Mouse (Mus musculus): ENCODE data around the gene Hist2h2bb. TPM values are rescaled to one million over a fixed set of nuclear protein-coding genes. Genes with fewer than 3 reads are reported as not detected.

Gene Hist2h2bb
- total RNA-seq, 2 experiments from 2014 or later = 1,021 to 11,084 TPM

DNA sequence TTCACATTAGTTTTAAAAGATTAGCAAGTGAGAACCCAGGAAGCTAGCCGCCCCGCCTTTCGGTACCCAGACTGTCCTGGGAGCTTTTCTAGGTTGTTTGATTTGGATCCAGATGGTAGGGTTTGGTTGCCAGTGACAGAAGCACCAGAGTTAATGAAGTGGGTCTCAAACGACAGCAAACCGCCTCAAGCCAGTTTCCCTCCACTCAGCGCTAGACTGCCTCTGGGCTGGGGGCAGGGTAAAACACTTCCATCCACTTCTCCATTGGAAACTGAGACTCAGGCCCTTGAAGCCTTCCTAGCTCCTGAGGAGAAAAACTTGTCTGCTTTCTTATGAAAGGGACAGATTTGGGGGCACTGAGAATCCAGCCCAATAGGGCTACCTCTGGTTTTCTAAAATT, 23.1 kb downstream of the Hist2h2bb start:
- ATAC-seq (replicated peaks; ENCODE audit: low FRiP score, low TSS enrichment, poor library complexity, severe bottlenecking) = no peak

DNA sequence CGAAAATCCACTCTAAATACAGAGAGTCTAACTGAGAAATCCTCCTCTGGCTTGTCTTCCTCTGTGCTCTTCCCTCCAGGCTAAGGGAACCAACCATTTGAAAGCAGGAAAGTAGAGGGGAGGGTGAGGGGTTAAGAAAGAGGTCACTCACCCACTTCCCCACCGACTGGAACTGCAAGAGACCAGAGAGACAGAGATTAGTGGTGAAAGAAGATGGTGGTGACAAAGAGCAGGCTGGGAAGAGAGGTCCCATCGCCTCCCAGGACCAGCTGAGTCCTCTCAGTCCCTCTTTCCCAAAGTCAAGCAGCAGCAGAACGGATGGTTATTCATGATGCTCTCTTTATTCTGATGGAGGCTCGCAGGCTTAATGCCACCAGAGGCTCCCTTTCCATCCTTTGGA, 23.8 kb downstream of the Hist2h2bb start:
- no peak for ATAC-seq (replicated peaks; ENCODE audit: low FRiP score, low TSS enrichment, poor library complexity, severe bottlenecking)

DNA sequence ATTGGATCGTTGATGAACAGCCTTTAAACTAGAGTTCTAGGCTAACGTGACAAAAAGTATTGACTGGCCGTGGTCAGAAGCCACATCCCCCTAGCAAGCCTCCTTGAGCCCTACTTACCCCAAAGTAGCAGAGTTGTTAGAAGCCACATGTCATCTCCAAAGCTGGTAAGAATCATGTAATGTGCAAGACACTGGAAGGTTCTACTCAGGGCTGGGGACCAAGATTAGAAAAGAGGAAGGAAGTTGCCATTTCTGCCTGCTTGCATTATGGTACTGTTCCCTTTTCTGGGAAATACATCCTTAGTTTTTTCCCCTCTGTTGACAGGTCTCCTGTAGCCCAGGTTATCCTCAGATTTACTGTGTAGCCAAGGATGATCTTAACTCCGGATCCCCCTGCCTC, 24.2 kb downstream of the Hist2h2bb start, which contains the start of gene Fcgr1:
Gene Fcgr1, minus strand, starts transcription at position 183 of the 400 bp plus-strand sequence.
- no peak for ATAC-seq (replicated peaks; ENCODE audit: low FRiP score, low TSS enrichment, poor library complexity, severe bottlenecking)

DNA sequence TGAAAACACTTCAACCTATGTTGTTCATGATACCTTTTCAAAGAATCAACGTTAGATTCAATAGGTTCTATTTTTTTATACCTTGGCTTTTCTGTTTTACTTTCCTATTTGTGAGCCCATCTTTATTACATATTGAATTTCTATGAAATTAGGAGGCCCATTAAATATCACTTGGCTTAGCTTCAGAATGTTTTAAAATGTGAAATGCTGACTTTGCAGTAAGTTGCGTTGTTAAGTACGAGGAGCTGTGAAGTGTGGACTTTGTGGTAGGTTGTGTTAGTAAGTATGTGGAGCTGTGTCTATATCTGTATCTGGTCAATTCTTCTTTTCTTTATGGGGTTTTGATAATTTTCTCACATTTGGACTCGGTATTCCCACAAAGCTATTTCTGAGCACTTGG, 28.8 kb downstream of the Hist2h2bb start:
- ATAC-seq (replicated peaks; ENCODE audit: low FRiP score, low TSS enrichment, poor library complexity, severe bottlenecking) = no peak

DNA sequence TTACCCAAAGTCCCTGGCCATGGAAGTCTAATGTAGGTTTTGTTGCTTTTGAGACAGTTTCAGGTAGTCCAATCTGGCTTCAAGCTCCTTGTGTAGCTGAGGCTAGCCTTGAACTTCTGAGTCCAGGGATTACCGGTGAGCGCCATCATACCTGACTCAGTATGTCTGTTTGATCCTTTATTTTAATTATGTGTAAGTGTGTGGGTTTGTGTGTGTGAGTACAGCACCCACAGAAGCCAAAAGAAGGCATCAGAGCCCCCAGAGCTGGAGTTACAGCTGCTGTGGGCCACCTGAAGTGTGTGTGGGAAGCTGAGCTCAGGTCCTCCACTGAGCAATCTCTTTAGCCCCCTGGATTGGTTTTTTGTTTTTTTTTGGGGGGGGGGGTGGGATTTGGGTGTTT, 30.0 kb downstream of the Hist2h2bb start:
- ATAC-seq (replicated peaks; ENCODE audit: low FRiP score, low TSS enrichment, poor library complexity, severe bottlenecking) = no peak

DNA sequence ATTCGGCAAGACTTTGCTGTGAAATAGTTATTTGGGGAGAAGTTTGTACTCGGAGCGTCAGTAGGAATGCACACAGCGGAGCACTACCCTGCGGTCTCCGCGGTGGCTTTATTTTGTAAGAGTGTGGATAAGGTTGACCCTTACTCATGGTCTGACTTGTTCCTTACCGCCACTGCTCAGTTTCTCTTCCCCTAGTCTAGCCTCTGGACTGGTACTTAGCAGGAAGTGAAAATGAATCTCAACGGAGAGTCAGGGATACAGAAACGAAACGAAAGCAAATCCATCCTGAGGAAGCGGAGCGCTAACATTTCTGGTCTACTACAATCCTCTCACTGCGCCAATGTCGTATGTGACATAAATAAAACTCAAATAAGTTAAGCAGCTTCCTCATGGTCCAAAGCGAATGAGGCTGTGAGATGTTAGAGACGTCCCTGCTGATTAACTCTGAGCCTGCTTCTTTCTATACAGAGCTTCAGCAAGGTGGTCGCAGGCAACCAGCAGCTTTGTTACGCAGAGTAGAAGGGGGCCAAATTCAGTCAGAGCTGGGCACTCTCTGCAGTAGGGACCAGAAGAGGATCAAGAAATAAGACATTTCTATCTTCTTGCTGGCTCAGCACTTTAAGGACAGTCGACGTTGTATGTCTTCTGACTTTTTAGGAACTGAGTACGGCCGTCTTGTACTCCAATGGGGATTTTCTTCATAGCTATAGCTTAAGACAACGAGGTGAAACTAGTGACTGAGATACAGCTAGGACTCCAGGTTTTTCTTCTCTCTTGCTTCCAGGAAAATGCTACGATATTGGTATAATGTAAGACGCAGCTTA, 31.4 kb downstream of the Hist2h2bb start:
- no peak for ATAC-seq (replicated peaks; ENCODE audit: low FRiP score, low TSS enrichment, poor library complexity, severe bottlenecking)

DNA sequence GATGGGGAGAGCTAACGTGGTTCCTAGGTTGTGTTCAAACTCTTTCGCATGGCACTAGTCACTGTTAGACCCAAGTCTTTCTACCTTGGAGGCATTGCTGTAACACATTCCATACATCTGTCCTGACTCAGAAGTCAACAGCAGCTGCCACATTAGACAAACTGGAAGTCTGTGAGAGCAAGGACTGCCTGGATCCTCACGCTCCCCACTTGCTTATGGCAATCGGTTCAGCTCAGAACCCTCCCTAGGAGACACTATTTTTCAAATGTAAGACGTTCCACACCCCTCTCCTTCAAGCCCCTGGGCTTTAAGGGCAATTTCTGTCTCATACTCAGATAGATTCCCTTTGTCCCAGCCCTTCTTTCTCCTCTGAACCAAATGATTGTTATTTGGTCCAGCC, 32.5 kb downstream of the Hist2h2bb start:
- ATAC-seq (replicated peaks; ENCODE audit: low FRiP score, low TSS enrichment, poor library complexity, severe bottlenecking) = no peak

DNA sequence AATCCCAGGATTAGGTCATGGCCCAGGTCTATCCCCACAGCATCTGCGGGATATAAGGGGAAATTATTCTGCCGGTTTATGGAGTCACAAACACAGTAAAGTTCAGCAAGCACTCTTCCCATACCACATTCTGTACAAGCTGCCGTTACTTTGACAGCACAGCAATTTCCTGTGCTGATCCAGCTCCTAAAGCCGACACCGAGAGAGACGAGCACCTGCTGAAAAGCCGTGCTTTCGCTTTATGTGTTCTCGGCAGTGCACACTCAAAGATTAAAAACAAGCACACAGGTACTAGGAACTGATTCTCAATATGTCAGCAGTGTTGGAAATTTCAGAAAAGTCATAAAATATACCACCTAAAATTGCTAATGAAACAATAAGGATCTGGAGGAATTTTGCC, 37.0 kb downstream of the Hist2h2bb start:
- ATAC-seq (replicated peaks; ENCODE audit: low FRiP score, low TSS enrichment, poor library complexity, severe bottlenecking) = no peak

DNA sequence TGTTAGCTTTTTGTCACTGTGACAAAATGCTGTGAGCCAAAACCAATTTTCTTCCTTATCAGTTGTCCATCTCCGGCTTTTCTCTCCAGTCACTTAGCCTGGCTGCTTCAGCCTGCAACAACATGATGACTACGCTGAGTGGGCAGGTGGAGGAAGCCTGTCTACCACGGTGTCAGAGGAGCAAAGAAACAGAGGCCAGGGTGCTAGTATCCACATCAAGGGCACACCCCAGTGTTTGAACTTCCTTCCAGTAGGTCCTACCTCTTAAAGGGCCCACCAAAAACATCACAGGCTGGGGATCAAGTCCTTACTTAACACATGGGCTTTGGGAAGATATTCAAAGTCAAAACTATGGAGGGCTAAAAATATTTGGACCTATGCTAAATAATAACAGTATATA, 39.9 kb downstream of the Hist2h2bb start:
- ATAC-seq (replicated peaks; ENCODE audit: low FRiP score, low TSS enrichment, poor library complexity, severe bottlenecking) = no peak

DNA sequence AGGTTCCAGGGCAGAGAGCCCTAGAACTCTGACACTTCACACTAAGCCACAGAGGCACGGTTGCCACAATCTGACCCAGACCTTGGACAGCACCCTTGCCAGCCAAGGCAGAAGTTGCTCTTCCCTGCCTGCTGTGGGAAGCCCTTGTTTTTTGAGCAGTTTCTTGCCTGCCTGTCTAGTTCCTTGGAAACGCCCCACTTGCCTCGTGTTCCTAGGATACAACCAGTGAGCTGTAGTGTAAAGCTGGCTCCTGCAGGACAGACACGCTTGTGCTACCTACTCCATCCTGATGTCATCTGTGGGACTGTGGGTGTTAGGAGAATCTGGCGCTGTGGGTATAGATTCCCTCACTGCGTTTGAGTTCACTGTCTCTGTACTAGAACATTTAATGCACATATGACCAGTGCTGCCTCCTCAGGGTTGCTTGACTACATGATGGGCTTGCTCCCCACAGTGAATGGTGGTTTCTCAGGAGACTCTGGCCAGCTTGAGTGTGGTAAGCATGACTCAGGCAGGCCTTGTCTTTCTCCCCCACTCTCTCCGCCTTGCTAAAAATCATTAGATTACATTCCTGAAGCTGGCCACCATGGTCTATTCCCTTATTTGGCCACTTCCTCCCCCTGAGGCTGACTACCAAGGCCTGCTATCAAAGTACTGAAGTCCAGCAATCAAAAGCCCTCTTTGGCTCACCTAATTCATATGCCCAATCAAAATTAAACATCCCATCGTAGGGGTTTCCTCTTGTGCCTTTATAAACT, 43.0 kb downstream of the Hist2h2bb start:
- no peak for ATAC-seq (replicated peaks; ENCODE audit: low FRiP score, low TSS enrichment, poor library complexity, severe bottlenecking)

Other genes with a start within 250 kb of the Hist2h2bb start
- gene Vps45, start 211.3 kb upstream of the Hist2h2bb start, total RNA-seq (2014; fragmentation: Nextera tagmentation) = 29.7 and 38.8 TPM in 2 replicates
- gene Vps45, start 211.3 kb upstream of the Hist2h2bb start, total RNA-seq (2017) = 13.4 and 16.6 TPM in 2 replicates
- gene Otud7b, start 165.2 kb upstream of the Hist2h2bb start, total RNA-seq (2014; fragmentation: Nextera tagmentation) = 9.7 and 12.3 TPM in 2 replicates
- gene Otud7b, start 165.2 kb upstream of the Hist2h2bb start, total RNA-seq (2017) = 11.7 and 15.5 TPM in 2 replicates
- not detected in 2 replicates for gene Mtmr11, start 107.7 kb upstream of the Hist2h2bb start, total RNA-seq (2014; fragmentation: Nextera tagmentation)
- not detected in 2 replicates for gene Mtmr11, start 107.7 kb upstream of the Hist2h2bb start, total RNA-seq (2017)
- gene Sf3b4, start 97.4 kb upstream of the Hist2h2bb start, total RNA-seq (2014; fragmentation: Nextera tagmentation) = 139 and 173 TPM in 2 replicates
- gene Sf3b4, start 97.4 kb upstream of the Hist2h2bb start, total RNA-seq (2017) = 24.7 and 36.9 TPM in 2 replicates
- 1.0 TPM in 1 of 2 replicates, not detected in the other for gene Sv2a, start 88.6 kb upstream of the Hist2h2bb start, total RNA-seq (2014; fragmentation: Nextera tagmentation)
- gene Sv2a, start 88.6 kb upstream of the Hist2h2bb start, total RNA-seq (2017) = 0.30 TPM in 1 of 2 replicates, not detected in the other
- gene Bola1, start 50.0 kb upstream of the Hist2h2bb start, total RNA-seq (2014; fragmentation: Nextera tagmentation) = 35.9 and 55.4 TPM in 2 replicates
- 39.3 and 44.8 TPM in 2 replicates for gene Bola1, start 50.0 kb upstream of the Hist2h2bb start, total RNA-seq (2017)
- 13.4 and 16.5 TPM in 2 replicates for gene Hist2h2ab, start 49.9 kb upstream of the Hist2h2bb start, total RNA-seq (2014; fragmentation: Nextera tagmentation)
- 180 and 196 TPM in 2 replicates for gene Hist2h2ab, start 49.9 kb upstream of the Hist2h2bb start, total RNA-seq (2017)
- 68.5 and 103 TPM in 2 replicates for gene Hist2h2ac, start 48.9 kb upstream of the Hist2h2bb start, total RNA-seq (2014; fragmentation: Nextera tagmentation)
- gene Hist2h2ac, start 48.9 kb upstream of the Hist2h2bb start, total RNA-seq (2017) = 2,466 and 2,516 TPM in 2 replicates
- 10.8 and 11.4 TPM in 2 replicates for gene Hist2h2be, start 48.6 kb upstream of the Hist2h2bb start, total RNA-seq (2014; fragmentation: Nextera tagmentation)
- gene Hist2h2be, start 48.6 kb upstream of the Hist2h2bb start, total RNA-seq (2017) = 7.4 and 10.0 TPM in 2 replicates
- gene Hist2h3c2, start 30.6 kb upstream of the Hist2h2bb start, total RNA-seq (2014; fragmentation: Nextera tagmentation) = 238 and 244 TPM in 2 replicates
- gene Hist2h3c2, start 30.6 kb upstream of the Hist2h2bb start, total RNA-seq (2017) = 41.9 and 280 TPM in 2 replicates
- 61.3 and 86.2 TPM in 2 replicates for gene Hist2h2aa2, start 29.5 kb upstream of the Hist2h2bb start, total RNA-seq (2014; fragmentation: Nextera tagmentation)
- not detected in 2 replicates for gene Hist2h2aa2, start 29.5 kb upstream of the Hist2h2bb start, total RNA-seq (2017)
- 17.9 and 44.2 TPM in 2 replicates for gene Hist2h2aa1, start 24.3 kb upstream of the Hist2h2bb start, total RNA-seq (2014; fragmentation: Nextera tagmentation)
- 5,412 and 6,422 TPM in 2 replicates for gene Hist2h2aa1, start 24.3 kb upstream of the Hist2h2bb start, total RNA-seq (2017)
- 2.9 and 4.4 TPM in 2 replicates for gene Hist2h3c1, start 23.1 kb upstream of the Hist2h2bb start, total RNA-seq (2014; fragmentation: Nextera tagmentation)
- gene Hist2h3c1, start 23.1 kb upstream of the Hist2h2bb start, total RNA-seq (2017) = not detected in 2 replicates
- 76.1 and 135 TPM in 2 replicates for gene Hist2h4, start 6.4 kb upstream of the Hist2h2bb start, total RNA-seq (2014; fragmentation: Nextera tagmentation)
- 49.9 and 105 TPM in 2 replicates for gene Hist2h4, start 6.4 kb upstream of the Hist2h2bb start, total RNA-seq (2017)
- 432 and 521 TPM in 2 replicates for gene Hist2h3b, start 1.1 kb upstream of the Hist2h2bb start, total RNA-seq (2014; fragmentation: Nextera tagmentation)
- 172 and 646 TPM in 2 replicates for gene Hist2h3b, start 1.1 kb upstream of the Hist2h2bb start, total RNA-seq (2017)
- not detected in 2 replicates for gene Fcgr1, start 24.2 kb downstream of the Hist2h2bb start, total RNA-seq (2014; fragmentation: Nextera tagmentation)
- gene Fcgr1, start 24.2 kb downstream of the Hist2h2bb start, total RNA-seq (2017) = 0.11 TPM in 1 of 2 replicates, not detected in the other
- gene BC107364, start 182.6 kb downstream of the Hist2h2bb start, total RNA-seq (2014; fragmentation: Nextera tagmentation) = not detected in 2 replicates
- gene BC107364, start 182.6 kb downstream of the Hist2h2bb start, total RNA-seq (2017) = not detected in 2 replicates

Data from megakaryocyte-erythroid progenitor cell, adult 5-6 weeks (primary cell).